9 mouse cellular contexts compared by ENCODE assay signal in genomic region chr2:28681718-28682117, GRCm38 (mm10). TPM values are rescaled to one million over a fixed set of nuclear protein-coding genes. Genes with fewer than 3 reads are reported as not detected.
DNase-seq lines count a peak whose midpoint lies in the region; ATAC-seq lines count a peak whose summit lies in the region.
"Had no signal": no experiment of that assay in that cellular context is flagged by ENCODE, and none has a peak within 500 bp of the region (broad histone marks: within the 10 kb centered on the region; RNA-seq: fewer than 3 reads in every experiment).

No protein-coding gene starts in this region.

- peak; percentile 27 to 35 for DNase-seq in heart, adult 9 months (ENCODE audit: low spot score in 2 of 2)
- no peak for DNase-seq in heart, embryonic 10.5 days (ENCODE audit: low spot score)
- DNase-seq in NIH3T3 (ENCODE audit: low read depth): peak; percentile 90
- peak; percentile 54 for DNase-seq in cerebellum, adult 9-11 months
- peak; percentile 72 for DNase-seq in layer of hippocampus, adult 9-11 months
- DNase-seq in thymus, postnatal 14 days: no peak
- DNase-seq in thymus, postnatal 0 days (ENCODE audit: low spot score): no peak

- ATAC-seq in forebrain, embryonic 12.5 days (ENCODE audit: low FRiP score): no peak

- H3K27ac ChIP-seq in heart, embryonic 10.5 days: no peak overlapping the region
- H3K27ac ChIP-seq in forebrain, embryonic 12.5 days: no peak overlapping the region

- H3K9me3 ChIP-seq in heart, embryonic 10.5 days: no peaks in the 10 kb centered on the region
- H3K9me3 ChIP-seq in forebrain, embryonic 12.5 days: no peaks in the 10 kb centered on the region

- H3K27me3 ChIP-seq in heart, embryonic 10.5 days (ENCODE audit: insufficient read depth, poor library complexity, severe bottlenecking): no peaks in the 10 kb centered on the region
- no peaks in the 10 kb centered on the region for H3K27me3 ChIP-seq in forebrain, embryonic 12.5 days

- no peak overlapping the region for H3K9ac ChIP-seq in forebrain, embryonic 12.5 days

- H3K4me3 ChIP-seq in heart, embryonic 10.5 days: no peak overlapping the region
- no peak overlapping the region for H3K4me3 ChIP-seq in forebrain, embryonic 12.5 days (replicated peaks)
- H3K4me3 ChIP-seq: erythroblast, embryonic 14.5 days had no signal

- peaks cover 95% of the 10 kb centered on the region for H3K36me3 ChIP-seq in heart, embryonic 10.5 days
- H3K36me3 ChIP-seq in forebrain, embryonic 12.5 days (replicated peaks): peaks cover 84% of the 10 kb centered on the region

- H3K4me2 ChIP-seq in forebrain, embryonic 12.5 days: no peak overlapping the region

- 87% methylated on average over 4 of the region's 4 CpGs for WGBS in heart, embryonic 10.5 days
- WGBS in forebrain, embryonic 12.5 days: 87% methylated on average over 4 of the region's 4 CpGs

- no peaks in the 10 kb centered on the region for H3K4me1 ChIP-seq in heart, embryonic 10.5 days
- H3K4me1 ChIP-seq in forebrain, embryonic 12.5 days: no peaks in the 10 kb centered on the region

RNA-seq across cellular contexts. Expression of gene Spaca9, which starts 17.8 kb away (rescaled TPM):
- 3.2 and 4.7 TPM in 2 replicates for polyA plus RNA-seq in heart, embryonic 10.5 days (2016; fragmentation: Nextera tagmentation; extraction: Ambion mirVana)
- polyA plus RNA-seq in thymus, postnatal 0 days (2015; fragmentation: Nextera tagmentation; extraction: Ambion mirVana): 1.9 and 3.2 TPM in 2 replicates
- 1.5 and 1.7 TPM in 2 replicates for polyA plus RNA-seq in forebrain, embryonic 12.5 days (2016; fragmentation: Nextera tagmentation; extraction: Ambion mirVana)
- polyA plus RNA-seq: erythroblast, embryonic 14.5 days had no signal

RNA-seq across cellular contexts. Expression of gene Ak8, which starts 18.2 kb away (rescaled TPM):
- polyA plus RNA-seq in heart, embryonic 10.5 days (2016; fragmentation: Nextera tagmentation; extraction: Ambion mirVana): 0.55 and 1.1 TPM in 2 replicates
- polyA plus RNA-seq in thymus, postnatal 0 days (2015; fragmentation: Nextera tagmentation; extraction: Ambion mirVana): 0.90 and 1.0 TPM in 2 replicates
- polyA plus RNA-seq in forebrain, embryonic 12.5 days (2016; fragmentation: Nextera tagmentation; extraction: Ambion mirVana): 0.33 and 0.75 TPM in 2 replicates
- polyA plus RNA-seq: erythroblast, embryonic 14.5 days had no signal

RNA-seq across cellular contexts. Expression of gene Tsc1, which starts 40.7 kb away (rescaled TPM):
- polyA plus RNA-seq in heart, embryonic 10.5 days (2016; fragmentation: Nextera tagmentation; extraction: Ambion mirVana): 17.8 and 23.8 TPM in 2 replicates
- 8.0 and 10.8 TPM in 2 replicates for polyA plus RNA-seq in thymus, postnatal 0 days (2015; fragmentation: Nextera tagmentation; extraction: Ambion mirVana)
- polyA plus RNA-seq in forebrain, embryonic 12.5 days (2016; fragmentation: Nextera tagmentation; extraction: Ambion mirVana): 27.7 and 31.7 TPM in 2 replicates

RNA-seq across cellular contexts. Expression of gene Gfi1b, which starts 59.9 kb away (rescaled TPM):
- polyA plus RNA-seq in heart, embryonic 10.5 days (2016; fragmentation: Nextera tagmentation; extraction: Ambion mirVana): 11.0 and 12.2 TPM in 2 replicates
- polyA plus RNA-seq in thymus, postnatal 0 days (2015; fragmentation: Nextera tagmentation; extraction: Ambion mirVana): 1.1 and 1.8 TPM in 2 replicates
- polyA plus RNA-seq in forebrain, embryonic 12.5 days (2016; fragmentation: Nextera tagmentation; extraction: Ambion mirVana): 0.77 and 2.0 TPM in 2 replicates

Comparison
In these comparisons a context has a peak if more than half of its experiments do, and no peak if none do; other contexts are left out.
1. DNase-seq: peak in heart, adult 9 months (2 of 2), NIH3T3 (single experiment), cerebellum, adult 9-11 months (single experiment) and layer of hippocampus, adult 9-11 months (single experiment); none in heart, embryonic 10.5 days (single experiment), thymus, postnatal 14 days (single experiment) and thymus, postnatal 0 days (single experiment).